Comparison of ENCODE assay signal across 16 mouse cellular contexts in genomic region chr13:44141181-44141580, GRCm38 (mm10).
"Had no signal": no experiment of that assay in that cellular context is flagged by ENCODE, and none has a peak within 500 bp of the region (broad histone marks: within the 10 kb centered on the region; RNA-seq: fewer than 3 reads in every experiment).

No protein-coding gene starts in this region.

- H3K27me3 ChIP-seq: kidney, embryonic 15.5 days; liver, embryonic 15.5 days; lung, embryonic 15.5 days; midbrain, embryonic 12.5 days; neural tube, embryonic 12.5 days had no signal

- H3K4me2 ChIP-seq: kidney, embryonic 15.5 days; liver, embryonic 11.5 days; liver, embryonic 15.5 days; lung, embryonic 15.5 days; midbrain, embryonic 12.5 days; neural tube, embryonic 12.5 days had no signal

- H3K27ac ChIP-seq: kidney, embryonic 15.5 days; left cerebral cortex, adult 2 months; limb, embryonic 10.5 days; liver, embryonic 15.5 days; lung, embryonic 15.5 days; macrophage; midbrain, embryonic 12.5 days; neural tube, embryonic 12.5 days had no signal

- H3K9me3 ChIP-seq: limb, embryonic 10.5 days; liver, embryonic 15.5 days; lung, embryonic 15.5 days had no signal

- H3K4me3 ChIP-seq: kidney, embryonic 15.5 days; left cerebral cortex, adult 2 months; limb, embryonic 10.5 days; liver, embryonic 15.5 days; lung, embryonic 15.5 days; megakaryocyte, embryonic 14.5 days; midbrain, embryonic 12.5 days; neural tube, embryonic 12.5 days had no signal

- ATAC-seq: intestine, postnatal 0 days had no signal

- H3K36me3 ChIP-seq: kidney, embryonic 15.5 days; liver, embryonic 15.5 days; lung, embryonic 15.5 days; midbrain, embryonic 12.5 days; neural tube, embryonic 12.5 days had no signal

- H3K4me1 ChIP-seq: kidney, embryonic 15.5 days; liver, embryonic 15.5 days; lung, embryonic 15.5 days; midbrain, embryonic 12.5 days; neural tube, embryonic 12.5 days had no signal

- DNase-seq: kidney, postnatal 25 days; lung, postnatal 14 days; right cerebral cortex, adult 18-20 months; right cerebral cortex, postnatal 25 days; thymus, postnatal 36 days had no signal

- H3K9ac ChIP-seq: kidney, embryonic 15.5 days; liver, embryonic 15.5 days; lung, embryonic 15.5 days; midbrain, embryonic 12.5 days; neural tube, embryonic 12.5 days had no signal
